Mouse (Mus musculus) fibroblast of lung, adult 2 months (primary cell): ENCODE measurements around the gene Polg2.
"Not testable (repeated sequence)": the region's sequence is repeated elsewhere in the genome, so short reads cannot be mapped to it uniquely, and the experiment has no call there.

Source experiments
- DNase-seq: peaks from one replicate; pipeline ENCODE4 v3.0.0-alpha.2; 2011; ENCODE audit warnings: low read depth

The Polg2 gene

GRCm38 (mm10) chr11:106788775-106789459, 9.6 kb upstream of the Polg2 start, which contains the start of the genes Ddx5 and Cep95:
TSS of gene Ddx5 (minus strand) at chr11:106789185.
TSS of gene Cep95 (plus strand) at chr11:106789252.
- peak; percentile 97 for DNase-seq

DNA sequence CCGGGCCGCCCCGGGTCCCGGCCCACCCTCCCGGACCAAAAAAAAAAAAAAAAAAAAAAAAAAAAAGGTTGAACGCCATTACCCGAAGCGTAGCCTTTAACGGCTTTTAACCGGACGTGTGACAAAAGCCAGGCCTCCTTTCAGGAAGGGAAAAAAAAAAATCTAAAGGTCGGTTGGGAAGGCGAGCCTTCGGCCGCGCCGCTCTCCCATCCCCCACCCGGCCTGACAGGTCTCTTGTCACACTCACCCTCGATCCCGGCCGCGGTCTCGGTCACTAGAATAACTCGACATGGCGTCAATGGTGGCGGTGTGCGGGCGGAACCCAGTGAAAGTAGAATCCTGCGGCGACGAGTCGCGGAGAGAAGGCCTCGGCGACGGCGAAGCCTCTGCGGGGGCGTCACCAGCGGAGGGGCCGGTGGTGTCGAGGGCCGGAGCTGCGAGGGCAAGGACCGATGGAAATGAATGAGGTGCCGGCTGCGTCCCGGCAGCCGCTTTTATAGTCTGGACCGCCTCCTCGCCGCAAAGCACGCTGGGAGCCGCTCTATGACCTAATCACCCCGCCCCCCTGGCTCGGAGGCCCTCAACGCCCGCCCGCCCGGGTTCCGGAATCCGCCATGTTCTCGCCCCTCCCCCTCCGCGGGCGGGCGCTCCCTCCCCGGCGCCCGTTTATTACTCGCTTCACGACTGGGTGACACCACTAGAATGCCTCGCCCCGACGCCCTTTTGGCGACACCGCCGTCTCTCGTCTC, 8.9 kb upstream of the Polg2 start:
- DNase-seq, result peak; percentile 80

DNA sequence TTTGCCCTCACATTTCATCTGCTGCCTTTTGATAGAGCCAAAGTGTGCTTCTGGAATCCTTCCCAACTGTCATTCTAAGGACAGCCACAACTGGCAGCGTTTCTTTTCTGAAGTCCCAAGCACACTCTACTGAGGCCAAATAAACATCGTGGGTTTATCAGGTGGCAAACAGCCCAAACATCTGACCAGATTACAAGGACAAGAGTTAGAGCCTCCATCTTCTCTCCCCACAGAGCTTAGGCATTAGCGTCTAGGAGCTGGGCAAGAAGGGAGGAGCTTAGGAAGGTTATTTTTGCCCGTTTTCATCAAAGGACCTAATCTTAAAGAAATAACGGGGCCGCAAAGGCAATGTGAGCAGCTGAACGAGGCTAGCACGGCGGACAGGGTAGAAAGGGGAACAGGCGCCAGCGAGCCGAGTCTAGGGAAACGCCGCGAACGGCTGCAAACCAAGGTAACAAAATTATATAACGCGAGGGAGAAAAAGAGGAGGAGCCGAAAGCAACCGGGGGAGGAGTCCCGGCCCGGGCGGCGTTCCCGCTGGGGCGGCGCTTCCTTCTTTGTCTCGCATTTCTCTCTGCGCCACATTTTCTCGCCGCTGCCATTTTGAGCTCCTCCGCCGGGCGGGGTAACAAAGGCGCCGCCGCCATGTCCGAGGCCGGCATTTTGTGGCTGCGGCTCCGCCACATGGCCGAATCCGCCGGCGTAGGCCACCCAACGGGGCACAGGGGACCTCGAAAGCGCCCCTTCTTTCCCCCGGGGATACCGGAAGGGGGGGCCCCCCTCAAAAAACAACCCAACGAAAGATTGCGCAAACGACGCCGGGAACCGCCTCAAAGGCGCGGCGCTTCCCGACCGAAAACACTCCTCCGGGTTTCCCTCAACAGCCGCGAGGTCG, 8.0 kb upstream of the Polg2 start:
- DNase-seq, result no peak

GRCm38 (mm10) chr11:106785043-106785442, 5.7 kb upstream of the Polg2 start:
- DNase-seq, result no peak

DNA sequence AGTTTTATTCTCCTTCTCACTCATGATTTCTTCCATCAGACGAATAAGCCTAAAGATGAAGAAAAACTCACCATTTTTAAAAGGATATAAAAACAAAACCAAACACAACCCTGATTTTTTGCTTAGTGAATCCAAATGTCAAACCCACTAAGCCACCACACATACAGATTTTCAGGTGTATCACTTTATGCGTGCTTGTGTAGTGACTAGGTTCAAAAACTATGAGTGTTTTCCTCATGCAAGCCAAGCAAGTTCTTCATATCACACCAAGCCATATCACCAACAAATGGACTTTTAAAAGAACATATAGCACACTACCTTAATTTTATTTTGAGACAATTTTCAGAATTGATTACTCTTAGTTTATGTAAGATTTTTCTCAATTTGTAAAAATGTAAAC, 5.1 kb upstream of the Polg2 start:
- no peak for DNase-seq

GRCm38 (mm10) chr11:106782841-106783764, 3.8 kb upstream of the Polg2 start:
- no peak for DNase-seq

GRCm38 (mm10) chr11:106782271-106782670, 2.9 kb upstream of the Polg2 start:
- DNase-seq, result not testable (repeated sequence)

GRCm38 (mm10) chr11:106780590-106781220, 1.4 kb upstream of the Polg2 start:
- no peak for DNase-seq

DNA sequence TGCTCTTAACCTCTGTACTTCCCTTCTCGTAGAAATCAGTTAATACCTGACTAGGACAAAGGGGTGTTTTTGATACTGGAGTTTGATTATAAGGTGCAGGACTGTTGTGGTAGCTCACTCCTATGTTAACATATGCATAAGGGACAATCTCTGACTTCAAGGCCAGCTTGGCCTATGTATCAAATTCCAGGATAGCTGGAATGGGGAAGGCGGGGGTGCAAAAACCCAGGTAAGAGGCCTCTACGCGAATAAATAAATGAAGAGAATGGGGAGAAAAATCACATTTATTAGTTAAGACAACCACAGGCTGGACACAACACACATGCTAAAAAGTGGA, 720 bp upstream of the Polg2 start:
- DNase-seq, result no peak

DNA sequence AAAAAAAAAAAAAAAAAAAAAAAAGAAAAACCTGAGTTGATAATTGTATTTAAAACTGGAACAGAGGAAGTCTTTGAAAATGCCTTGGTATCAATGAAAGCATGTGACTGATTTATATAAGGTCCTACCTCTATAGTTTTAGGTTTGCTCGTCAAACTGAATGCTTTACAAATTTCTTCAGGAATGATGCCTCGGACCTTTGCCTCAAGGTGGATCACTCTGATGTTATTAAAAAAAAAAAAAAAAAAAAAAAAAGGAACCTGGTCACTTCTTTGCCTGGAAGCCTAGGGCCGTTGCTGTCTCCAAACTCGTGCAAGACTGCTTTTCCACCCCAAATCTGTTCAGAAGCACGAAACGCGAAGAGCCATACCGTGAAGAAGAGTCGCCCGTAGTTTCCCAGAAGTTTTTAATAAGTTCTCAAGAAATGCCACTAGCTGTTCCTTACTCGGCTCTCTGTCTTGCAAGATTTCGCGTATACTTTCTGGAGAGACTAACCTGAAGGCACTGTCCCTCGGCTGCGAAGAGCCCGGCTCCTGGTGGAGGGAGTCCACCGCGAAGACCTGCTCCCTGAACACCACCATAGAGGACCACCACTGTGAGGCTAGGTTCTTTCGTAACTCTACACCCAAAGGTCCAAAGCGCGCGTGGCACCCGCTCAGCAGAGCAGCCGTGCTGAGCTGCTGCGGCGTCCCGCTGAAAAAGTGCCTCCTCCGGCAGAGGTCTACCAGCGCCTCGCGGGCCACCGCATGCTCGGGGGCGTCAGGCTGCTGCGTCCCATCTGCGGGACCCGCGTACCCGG, 549 bp downstream of the Polg2 start:
- no peak for DNase-seq

DNA sequence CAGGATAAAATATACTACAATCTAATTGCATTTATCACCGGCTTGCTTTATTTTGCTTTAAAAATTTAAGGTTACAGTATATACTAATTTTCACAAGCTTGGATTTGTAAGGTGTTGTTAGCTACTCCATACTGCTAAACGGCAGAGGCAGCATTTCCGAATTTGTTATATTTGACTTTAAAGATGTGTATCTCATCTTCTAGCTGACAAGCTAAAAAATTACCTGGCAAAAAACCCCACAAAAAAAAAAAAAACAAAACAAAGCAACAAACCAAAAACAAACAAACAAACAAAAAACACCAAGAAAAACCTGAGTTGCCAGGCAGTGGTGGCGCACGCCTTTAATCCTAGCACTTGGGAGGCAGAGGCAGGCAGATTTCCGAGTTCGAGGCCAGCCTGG, 1.2 kb downstream of the Polg2 start:
- DNase-seq, result no peak

DNA sequence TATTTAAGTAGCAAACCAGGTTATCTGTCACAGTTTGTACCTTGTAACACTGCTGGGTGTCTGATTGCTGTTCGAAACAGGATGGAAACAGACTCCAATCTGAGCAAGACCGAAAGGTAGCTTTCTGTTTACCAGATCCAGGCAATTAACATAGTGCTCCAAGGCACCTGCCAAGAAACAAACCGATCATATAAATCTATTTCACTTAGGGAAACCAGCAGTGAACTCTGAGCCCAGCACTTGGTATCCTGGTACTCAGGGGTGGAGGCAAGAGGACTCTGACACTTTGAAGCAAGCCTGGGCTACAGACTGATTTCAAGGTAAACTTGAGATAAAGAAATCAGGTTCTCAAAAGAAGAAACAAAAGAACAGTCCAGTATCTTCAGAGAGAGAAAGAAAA, 1.9 kb downstream of the Polg2 start:
- no peak for DNase-seq

GRCm38 (mm10) chr11:106776960-106777359, 2.4 kb downstream of the Polg2 start:
- DNase-seq, result no peak

GRCm38 (mm10) chr11:106773061-106773460, 6.3 kb downstream of the Polg2 start:
- no peak for DNase-seq

DNA sequence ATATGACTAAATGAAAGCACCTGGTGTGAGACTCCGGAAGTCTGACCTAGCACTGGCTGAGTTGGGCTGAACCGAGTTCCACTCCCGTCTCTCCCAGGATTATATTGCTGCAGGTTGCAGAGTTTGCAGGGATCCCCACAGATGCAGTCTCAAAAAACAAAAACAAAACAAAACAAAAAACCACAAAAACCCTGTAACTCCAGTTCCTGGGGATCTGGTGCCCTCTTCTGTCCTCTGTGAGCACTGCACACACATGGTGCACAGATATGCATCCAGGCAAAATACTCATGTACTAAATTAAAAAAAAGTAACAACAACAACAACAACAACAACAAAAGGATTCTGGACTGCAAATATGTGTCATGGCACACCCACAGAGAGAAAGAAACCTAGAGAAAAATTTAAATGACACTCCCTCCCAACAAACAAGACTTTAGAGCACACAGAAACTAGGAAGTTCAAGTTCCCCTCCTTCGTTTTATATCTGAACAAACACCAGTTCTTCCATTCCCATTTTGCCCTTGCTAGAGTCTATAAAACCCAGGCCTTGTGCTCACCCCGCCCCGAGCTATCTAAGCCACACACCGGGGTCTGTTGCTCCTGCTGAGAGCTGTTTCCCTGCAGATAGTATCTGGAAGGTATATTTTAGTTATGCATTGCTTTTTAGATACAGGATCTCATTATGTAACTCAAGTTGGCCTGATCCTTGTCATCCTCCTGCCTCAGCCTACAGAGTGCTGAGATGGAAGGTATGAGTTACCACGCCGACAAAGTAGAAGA, 9.0 kb downstream of the Polg2 start:
- DNase-seq, result no peak

DNA sequence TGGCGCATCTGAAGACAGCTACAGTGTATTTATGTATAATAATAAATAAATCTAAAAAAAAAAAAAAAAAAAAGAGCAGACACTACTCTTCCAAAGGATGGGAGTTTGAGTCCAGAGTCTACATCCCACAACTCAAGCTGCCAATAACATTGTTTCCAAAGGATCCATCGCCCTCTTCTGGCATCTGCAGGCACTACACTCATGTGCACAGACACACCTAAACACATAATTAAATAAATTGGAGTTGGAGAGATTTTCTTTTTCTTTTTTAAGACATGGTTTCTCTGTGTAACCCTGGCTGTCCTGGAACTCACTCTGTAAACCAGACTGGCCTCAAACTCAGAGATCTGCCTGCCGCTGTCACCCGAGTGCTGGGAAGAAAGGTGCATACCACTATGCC, 11.8 kb downstream of the Polg2 start:
- no peak for DNase-seq

DNA sequence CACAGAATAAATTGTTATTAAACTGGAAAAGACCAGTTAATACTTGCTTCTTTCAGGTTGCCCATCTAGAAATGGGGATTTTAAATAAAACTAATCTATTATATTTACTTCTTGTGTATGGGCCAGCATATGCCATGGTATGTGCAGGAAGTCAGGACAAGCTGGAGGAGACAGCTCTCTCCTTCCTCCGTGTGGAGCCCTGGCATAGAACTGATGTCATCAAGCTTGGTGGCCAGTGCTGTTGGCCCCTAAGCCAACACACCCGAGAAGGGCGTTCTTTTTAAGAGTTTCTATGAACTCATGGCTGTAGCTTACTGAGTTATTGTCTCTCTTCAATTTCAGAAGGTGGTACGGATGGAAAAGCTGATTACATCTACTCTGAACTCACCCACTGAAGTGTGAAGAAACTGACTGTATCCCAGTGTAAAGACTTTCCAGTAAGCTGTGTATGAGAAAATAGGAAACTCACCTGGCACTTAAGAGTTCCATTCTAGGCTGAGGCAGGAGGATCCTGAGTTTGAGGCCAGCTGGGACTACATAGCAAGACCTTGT, 12.7 kb downstream of the Polg2 start:
- DNase-seq, result no peak

GRCm38 (mm10) chr11:106762800-106763185, 16.5 kb downstream of the Polg2 start:
- no peak for DNase-seq

GRCm38 (mm10) chr11:106762139-106762799, 17.1 kb downstream of the Polg2 start:
- DNase-seq, result no peak
